Mouse (Mus musculus): ENCODE measurements around the gene Ceacam19.

The Ceacam19 gene

GRCm38 (mm10) chr7:19876781-19877425, 10.9 kb downstream of the Ceacam19 start:
- DNase-seq, result no peak

- DNase-seq, result peak; percentile 55
Observed at GRCm38 (mm10) chr7:19875948-19876682, 11.7 kb downstream of the Ceacam19 start.

DNA sequence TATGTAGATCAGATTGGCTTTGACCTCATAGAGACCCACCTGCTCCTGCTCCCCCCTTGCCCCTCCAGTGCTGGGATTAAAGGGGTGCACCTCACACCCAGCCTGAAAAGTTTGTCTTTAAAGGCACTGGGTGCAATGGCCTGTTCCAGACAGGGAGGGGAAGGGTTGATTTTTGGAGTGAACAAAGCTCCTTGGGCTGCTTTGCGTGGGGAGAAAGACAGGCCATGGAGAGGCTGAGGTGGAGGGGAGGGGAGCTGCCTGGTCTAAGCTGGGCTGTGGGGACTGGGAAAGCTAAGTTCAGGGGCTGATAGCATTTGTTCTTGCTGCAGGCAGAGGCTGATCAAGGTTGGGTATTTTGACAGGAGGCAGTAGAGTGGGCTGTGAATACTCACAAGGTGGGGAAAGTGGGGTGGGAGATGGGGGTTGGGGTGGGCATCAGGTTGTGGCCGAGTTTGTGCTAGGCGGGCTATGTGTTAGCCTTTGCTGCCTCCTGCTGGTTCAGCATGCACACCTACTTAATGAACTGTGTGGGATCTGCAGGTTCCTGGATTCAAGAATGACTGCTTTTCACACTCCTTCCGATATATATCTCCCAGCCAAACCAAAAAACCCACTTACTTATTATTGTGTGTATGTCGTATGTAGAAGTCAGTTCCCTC, 15.7 kb downstream of the Ceacam19 start:
- DNase-seq, result peak; percentile 76

DNA sequence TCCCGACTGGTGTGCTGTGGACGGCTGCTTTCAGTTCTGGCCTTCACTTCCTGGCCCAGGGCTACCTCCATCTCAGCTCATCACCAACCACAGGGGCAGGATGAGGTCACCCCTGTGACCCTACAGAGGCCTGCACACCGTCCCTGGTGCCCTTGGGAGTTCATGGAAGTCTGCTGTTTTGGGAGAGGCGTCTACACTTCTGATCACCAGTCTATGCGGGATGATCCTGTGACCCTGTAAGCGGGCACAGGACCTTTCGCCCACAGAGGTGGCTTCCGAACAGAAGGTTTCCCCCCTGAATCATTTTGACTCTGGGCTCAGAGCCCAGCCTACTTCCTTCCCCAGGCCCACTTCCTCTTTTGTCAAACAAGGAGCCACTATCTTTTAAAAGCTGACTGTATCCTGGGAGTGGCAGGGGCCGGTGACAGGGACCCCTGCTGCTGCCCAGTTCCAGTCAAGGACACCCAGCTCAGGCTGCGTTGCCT, 16.6 kb downstream of the Ceacam19 start:
- peak; percentile 52 for DNase-seq

- no peak for DNase-seq
Observed at GRCm38 (mm10) chr7:19867751-19868399, 19.9 kb downstream of the Ceacam19 start.

DNA sequence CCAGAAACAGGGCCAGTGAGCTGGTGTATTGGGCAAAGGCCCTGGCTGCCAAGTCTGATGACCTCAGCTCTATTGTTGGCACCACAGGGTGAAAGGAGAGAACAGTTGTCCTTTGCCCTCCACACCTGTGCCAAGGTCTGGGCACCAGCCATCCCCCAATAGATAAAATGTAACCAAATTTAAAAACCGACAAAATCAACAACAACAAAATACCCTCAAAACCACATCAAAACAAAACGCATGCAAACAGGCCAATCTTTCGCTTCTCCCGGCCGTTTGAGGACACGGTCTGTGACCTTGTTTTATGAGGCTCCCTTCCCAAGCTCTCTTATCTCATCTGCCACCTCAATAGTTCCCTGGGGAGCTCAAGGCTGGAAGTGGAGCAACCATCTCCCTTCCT, 21.3 kb downstream of the Ceacam19 start:
- no peak for DNase-seq

DNA sequence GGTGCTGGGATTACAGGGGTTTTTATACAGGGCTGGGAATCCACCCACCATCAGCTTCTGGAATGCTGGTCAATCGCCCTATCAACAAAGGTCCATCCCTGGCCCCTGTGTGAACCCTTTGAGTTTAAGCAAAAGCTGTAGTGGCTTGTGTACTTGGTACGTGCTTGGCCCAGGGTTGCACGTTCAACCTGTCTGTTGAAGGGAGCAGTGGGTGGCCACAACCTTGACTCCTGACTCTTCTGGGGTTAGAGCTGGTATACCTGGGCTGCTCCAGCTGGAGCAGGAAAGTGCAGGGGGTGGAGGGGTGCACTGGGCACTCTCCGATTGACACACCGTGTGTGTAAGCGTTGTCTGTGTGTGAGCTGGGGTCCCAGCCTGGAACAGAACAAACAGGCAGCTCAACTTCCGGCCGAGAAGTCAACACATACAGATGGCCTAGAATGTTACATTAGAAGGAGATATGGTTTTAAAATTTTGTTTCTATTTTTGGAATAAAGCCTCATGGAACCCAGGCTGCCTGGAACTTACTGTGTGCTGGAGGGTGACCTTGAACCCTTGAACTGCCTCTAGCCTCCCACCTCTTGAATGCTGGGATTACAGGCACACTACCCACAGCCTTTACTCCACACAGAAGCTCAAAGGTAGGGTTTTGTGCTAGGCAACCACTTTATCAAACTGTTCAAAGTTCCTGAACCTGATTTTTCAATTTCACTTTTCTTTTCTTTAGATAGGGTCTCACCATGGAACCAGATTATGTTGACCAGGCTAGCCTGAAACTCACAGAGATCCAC, 22.3 kb downstream of the Ceacam19 start:
- DNase-seq, result no peak

DNA sequence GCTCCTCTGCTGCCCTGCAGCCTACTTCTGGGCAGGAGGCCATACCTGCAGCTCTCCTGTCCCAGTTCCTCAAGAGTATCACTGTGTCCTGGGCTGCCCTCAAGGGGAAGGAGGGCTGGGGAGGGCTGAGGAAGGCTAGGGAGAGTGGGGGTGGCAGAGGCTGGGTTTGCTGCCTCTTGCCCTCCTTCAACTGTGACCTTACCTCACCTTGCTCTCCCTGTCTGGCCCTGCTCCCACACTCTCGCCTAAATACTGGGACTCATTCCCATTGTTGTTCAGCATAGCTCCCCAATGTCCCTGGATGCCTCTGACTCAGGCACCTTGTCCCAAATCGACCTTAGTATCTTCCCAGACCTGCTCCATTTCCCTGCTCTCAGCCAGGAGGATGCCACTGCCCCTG, 23.5 kb downstream of the Ceacam19 start:
- DNase-seq, result no peak

DNA sequence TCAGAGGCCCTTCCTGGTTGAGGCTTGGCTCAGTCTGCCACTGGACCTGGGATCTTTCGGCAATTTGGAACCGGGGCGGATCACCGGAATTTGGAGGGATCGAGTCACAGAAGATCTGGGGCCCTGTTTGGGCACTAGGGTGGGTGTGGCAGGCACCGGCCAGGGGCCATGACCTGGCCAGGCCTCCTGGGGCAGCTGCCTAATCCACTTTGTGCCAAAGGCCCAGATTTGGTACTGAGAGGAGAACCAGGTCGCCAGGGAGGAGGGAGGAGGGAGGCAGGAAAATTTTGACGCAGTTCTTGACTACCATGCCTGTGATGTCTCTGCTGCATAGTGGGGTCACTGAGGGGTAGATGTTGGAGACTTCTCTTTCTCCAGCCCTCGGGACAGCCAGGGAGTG, 26.6 kb downstream of the Ceacam19 start, which contains the start of gene Ceacam16:
Ceacam16 (minus strand) TSS at position 101 of the 400 bp plus-strand sequence.
- DNase-seq, result no peak

- DNase-seq, result peak; percentile 58
Observed at GRCm38 (mm10) chr7:19859740-19860139, 28.0 kb downstream of the Ceacam19 start.

- DNase-seq, result no peak
Observed at GRCm38 (mm10) chr7:19856283-19856682, 31.5 kb downstream of the Ceacam19 start.

DNA sequence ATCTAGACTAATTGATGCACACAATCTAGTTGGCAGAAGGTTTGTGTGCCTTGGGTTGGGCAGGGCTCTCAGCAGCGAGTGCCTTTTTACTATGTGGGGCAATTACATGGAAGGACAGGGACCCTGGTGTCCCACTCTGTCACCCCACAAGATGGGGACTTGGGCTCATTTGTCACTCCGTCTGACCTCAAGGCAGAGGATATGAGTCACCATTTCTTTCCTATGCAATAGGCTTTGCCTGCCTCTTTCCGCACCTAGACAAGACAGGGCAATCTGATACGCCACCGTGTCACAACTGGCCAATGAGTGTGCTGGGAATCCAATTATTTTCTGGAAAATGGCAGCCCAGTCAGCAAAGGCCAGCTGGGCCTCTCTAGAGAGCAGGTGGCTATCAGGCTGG, 32.1 kb downstream of the Ceacam19 start:
- no peak for DNase-seq

DNA sequence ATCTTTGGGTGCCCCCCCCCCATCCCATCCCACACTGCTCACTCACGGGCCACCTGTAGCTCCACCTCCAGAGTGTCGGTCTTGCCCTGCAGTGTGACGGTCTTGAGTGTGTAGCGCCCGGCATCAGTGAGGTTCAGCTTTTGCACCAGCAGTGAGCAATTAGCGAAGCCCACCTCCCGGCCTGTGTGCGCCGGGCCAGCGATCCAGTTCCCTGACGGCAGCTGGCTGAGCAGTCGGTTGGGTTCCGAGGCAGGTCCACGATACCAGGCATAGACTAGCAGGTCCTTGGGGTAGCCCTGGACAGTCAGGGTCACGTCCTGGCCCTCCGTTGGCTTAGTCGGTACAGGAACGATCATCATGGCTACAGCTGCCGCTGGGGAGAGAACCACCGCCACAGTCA, 34.2 kb downstream of the Ceacam19 start:
- DNase-seq, result no peak

DNA sequence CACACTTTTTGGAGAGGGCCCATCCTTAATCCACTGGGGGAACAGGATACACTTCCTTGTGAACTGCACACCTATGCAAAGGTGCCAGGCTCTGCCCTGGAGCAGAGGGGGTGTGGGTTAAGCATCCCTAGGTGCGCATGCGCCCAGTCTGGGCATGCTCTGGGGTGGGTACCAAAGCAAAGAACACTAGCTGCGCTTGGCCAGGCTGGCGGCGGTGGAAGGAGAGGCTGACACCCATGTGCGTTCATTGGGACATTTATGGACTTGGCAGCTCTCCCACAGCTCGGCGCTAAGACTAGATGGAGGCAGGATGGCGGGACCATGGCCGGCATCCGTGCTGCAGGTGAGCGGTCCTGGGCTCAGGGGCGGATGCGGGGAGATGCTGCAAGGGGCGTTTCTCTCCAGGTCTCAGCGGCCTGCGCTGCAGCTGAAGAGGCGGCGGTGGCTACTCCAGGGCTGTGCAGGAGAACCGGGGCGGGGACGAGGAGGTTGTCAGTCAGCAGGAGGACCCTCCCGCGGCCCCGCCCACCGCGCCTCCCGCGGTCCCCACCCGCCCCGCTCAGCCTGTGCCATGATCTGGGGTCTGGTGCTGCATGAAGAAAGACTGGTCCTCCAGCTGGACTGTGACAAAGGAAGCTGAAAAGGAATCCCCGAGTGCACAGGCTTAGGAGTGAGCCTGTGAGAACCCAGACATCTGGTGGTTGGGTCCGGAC, 35.8 kb downstream of the Ceacam19 start, which contains the start of gene Gm19345:
Gm19345 (plus strand) TSS at position 146 of the 713 bp plus-strand sequence.
- no peak for DNase-seq

GRCm38 (mm10) chr7:19844521-19845171, 43.1 kb downstream of the Ceacam19 start:
- DNase-seq, result peak; percentile 86

DNA sequence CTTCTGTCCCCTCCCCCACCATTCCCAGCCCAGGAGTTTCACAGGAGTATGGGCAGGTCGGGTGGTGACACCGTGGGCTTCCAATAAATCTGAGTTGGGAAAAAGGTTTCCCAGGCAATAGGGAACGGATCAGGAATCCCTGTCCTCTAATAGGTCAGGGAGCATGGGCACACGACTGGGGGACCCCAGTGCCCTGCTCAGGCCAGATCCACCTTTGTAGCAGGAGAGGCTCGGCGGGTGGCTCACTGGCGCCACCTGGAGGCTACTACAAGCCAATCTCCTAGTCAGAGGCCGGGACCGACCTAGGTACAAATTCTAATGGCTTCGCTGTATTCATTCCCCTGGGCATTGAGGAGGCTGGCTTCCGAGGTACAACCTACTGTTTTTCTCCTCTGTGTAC, 44.2 kb downstream of the Ceacam19 start:
- DNase-seq, result peak; percentile 82

GRCm38 (mm10) chr7:19842885-19843504, 44.8 kb downstream of the Ceacam19 start:
- DNase-seq, result no peak

DNA sequence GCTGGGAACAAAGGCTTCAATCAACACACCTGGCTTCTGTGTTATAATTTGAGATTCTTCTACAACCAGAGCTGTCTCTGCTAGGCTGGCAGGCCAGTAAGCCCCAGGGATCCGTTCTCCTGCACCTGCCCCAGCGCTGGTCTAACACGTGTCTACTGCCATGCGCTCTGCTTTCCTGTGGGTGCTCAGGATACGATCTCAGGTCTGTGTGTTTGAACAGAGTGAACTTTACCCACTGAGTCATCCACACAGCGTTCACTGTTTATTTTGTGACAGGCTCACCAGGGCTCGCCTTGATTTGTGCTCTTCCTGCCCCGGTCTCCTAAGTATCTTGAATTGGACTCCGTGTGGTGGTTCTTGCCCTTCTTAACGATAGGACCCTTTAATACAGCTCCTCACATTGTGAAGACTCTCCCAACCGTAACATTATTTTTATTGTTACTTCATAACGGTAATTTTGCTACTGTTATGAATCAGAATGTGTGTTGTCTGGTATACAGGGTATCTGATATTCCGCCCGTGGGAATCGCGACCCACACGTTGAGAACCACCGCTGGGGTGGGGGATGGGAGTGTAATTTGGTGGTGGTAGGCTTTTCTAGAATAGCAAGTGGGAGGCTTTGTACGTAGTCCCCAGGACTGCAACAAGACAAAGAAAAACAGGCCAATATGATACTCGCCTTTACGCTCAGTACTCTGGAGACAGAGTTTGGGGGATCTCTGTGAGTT, 45.9 kb downstream of the Ceacam19 start:
- peak; percentile 74 for DNase-seq

DNA sequence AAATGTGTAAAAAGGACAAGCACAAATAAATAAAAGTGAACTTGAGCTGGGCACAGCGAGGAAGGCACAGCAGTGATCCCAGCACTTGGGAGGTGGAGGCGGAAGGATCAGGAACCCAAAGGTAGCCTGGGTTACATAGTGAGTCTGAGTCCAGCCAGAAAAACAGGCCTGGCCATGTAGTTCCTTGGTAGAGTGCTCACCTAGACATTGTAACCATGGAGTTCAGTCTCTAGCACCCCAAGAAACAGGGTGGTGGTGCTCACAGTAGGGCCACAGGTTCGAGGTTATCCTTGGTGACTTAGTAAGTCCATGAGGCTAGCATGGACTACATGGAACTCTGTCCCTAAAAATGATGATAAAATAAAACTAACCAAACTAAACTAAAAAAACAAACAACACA, 46.8 kb downstream of the Ceacam19 start:
- no peak for DNase-seq

DNA sequence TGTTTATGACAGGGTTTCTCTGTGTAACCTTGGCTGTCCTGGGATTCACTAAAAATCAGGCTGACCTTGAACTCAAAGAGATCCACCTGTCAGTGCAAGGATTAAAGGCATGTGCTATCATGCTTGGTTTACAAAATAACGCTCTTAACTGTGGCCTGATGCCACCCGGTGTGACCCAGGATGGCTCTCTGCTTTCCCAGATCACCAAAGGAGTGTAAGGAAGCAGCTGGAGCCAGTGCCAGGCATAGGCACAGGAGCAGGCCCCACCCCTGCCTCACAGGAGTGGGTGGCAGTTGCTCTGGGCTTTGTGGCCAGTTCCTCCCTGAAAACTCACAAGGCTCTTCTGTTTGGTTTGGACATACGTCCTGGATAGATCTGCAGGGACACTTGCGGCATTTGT, 47.4 kb downstream of the Ceacam19 start:
- DNase-seq, result no peak
